Mouse (Mus musculus) liver, adult 2 months (tissue): ENCODE data around the gene Anapc2.

Source experiments
- CTCF ChIP-seq: fragments of 200-500 bp; IDR thresholded peaks from 2 replicates; pipeline ENCODE4 v1.5.1; 2011; ENCODE audit warnings: low read depth, low read length, control low read depth
- POLR2A ChIP-seq: fragments of 200-500 bp; IDR thresholded peaks from 2 replicates; pipeline ENCODE4 v1.6.1; 2011; ENCODE audit warnings: low read length, control low read depth; ENCODE audit not compliant: insufficient read depth; ENCODE audit errors: extremely low read depth

GRCm38 (mm10) chr2:25240723-25241437 lies 31.4 kb upstream of the Anapc2 start:
- TF ChIP-seq CTCF (no peak), POLR2A (no peak)
